Mouse (Mus musculus) layer of hippocampus, adult 9-11 months (tissue): ENCODE data around the gene Meis3.

ENCODE experiments used
- DNase-seq: peaks from one replicate; pipeline ENCODE4 v3.0.0; 2022

Gene Meis3

DNA sequence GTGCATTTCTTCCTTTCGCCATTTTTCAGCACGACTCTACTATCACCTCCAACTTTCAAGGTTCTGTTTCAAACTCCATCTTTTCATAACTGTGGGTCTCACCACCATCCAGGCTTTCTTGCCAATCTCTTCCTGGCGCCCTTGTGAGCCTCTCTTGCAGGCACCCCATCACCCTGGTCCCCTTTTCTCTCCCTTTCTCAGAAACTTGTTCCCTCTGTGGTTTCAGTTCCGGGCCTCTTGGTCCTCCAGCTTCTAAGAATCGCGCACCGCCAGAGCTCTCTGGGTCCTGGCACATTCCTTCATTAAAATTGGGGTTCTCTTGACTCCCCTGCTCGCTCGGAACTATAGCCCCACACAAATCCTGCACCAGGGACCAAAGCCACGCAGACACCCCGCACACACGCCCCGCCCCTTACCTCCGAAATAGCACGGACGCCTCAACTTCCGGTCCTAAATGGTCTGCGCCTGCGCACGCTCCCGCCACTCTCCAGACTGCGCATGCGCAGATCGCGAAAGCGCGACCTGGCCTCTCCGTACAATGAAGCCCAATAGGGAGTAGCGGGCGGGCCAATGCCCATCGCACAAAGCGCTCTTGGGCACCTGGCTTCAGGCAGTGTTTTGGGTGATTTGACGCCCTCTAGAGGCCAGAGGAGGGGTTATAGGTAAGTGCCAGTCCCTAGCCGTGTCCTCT, 46.8 kb downstream of the Meis3 start, which contains the start of gene Dhx34:
Gene Dhx34 (minus strand): TSS at position 456 of the 691 bp plus-strand sequence.
- peak; percentile 96 for DNase-seq

DNA sequence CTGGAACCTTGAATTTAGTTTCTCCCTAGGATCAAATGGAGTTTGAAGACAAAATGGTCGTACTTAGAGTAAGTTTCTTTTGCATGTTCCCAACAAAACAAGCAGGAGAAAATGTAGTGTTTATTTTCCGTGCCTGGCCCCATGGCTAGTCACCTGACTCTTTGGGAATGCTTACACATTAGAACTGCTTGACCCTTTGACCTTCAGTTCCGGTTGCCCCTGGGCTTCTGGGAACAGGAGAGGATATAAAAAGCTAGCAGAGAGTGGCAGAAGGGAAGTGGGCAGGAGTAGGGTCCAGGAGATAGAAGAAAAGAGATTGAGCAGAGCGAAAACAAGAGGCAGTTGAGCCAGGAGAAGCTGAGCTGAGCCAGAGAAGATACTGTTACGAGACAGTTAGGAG, 55.0 kb downstream of the Meis3 start:
- no peak for DNase-seq
